Mouse (Mus musculus): ENCODE data around the gene Smg7.

- TF ChIP-seq CTCF (IDR thresholded peaks at IDR 0.05; ENCODE audit: extremely low read depth, insufficient read depth, low read length), result no peak
- no peak for TF ChIP-seq POLR2A (IDR thresholded peaks at IDR 0.05; ENCODE audit: extremely low read depth, insufficient read depth, low read length)
These were observed 78.2 kb downstream of the Smg7 start for GRCm38 (mm10) chr1:152824206-152824605.

Data from cortical plate, adult 2 months (tissue).